Mouse (Mus musculus): ENCODE measurements at regions not wholly inside any gene's neighbourhood (a gene's known extent, or its start where the extent isn't known, plus 50 kb on each side); places are given as distances from the start of the nearest gene placed in this dataset.

DNA sequence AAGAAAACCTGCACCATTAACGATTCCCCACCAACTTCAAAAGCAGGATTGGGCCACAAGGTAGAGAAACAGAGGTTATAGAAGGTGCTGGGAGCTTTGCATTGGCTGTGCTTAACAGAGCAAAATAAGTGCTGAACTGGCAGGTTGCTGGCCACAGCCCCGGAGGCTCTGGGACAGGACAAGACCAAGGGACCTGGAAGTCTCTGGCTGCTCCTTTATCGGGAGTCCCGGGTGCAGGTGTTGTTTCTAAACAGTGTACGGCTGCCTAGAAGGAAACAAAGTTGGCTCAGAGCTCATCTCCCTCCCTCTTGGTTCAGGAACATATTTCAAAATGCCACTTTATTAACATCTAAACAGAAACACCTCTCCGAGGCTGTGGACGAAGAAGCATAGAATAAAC lies 2250.0 kb upstream of the Gm7489 start:
- H3K4me2 ChIP-seq (ENCODE audit: low read depth), result no peak overlapping the region
- H3K4me1 ChIP-seq (ENCODE audit: control insufficient read depth, insufficient read depth, low read length), result no peaks in the 10 kb centered on the region
- no peak for ATAC-seq (ENCODE audit: insufficient read depth, low FRiP score, low TSS enrichment)
- no peak overlapping the region for H3K27ac ChIP-seq (ENCODE audit: low read depth, low read length)
- no peak overlapping the region for H3K9ac ChIP-seq (ENCODE audit: low read length)
- WGBS, result 54% methylated on average over 7 of the region's 7 CpGs
- no peaks in the 10 kb centered on the region for H3K36me3 ChIP-seq (ENCODE audit: control insufficient read depth, insufficient read depth, low read length)
- no peaks in the 10 kb centered on the region for H3K9me3 ChIP-seq (ENCODE audit: control insufficient read depth, low read length)
- H3K4me3 ChIP-seq (ENCODE audit: low read depth, low read length), result no peak overlapping the region
- H3K27me3 ChIP-seq (ENCODE audit: control insufficient read depth, insufficient read depth, low read length), result no peaks in the 10 kb centered on the region
- no peak for DNase-seq (ENCODE audit: low spot score)

GRCm38 (mm10) chr15:51635129-51635920 lies 2249.4 kb upstream of the Gm7489 start:
- Histone ChIP-seq H3K36me3 (ENCODE audit: control insufficient read depth, insufficient read depth, low read length) (no peaks in the 10 kb centered on the region), H3K27ac (ENCODE audit: low read depth, low read length) (no peak overlapping the region), H3K9me3 (ENCODE audit: control insufficient read depth, low read length) (no peaks in the 10 kb centered on the region), H3K4me3 (ENCODE audit: low read depth, low read length) (no peak overlapping the region), H3K9ac (ENCODE audit: low read length) (no peak overlapping the region), H3K4me1 (ENCODE audit: control insufficient read depth, insufficient read depth, low read length) (no peaks in the 10 kb centered on the region), H3K4me2 (ENCODE audit: low read depth) (no peak overlapping the region), H3K27me3 (ENCODE audit: control insufficient read depth, insufficient read depth, low read length) (no peaks in the 10 kb centered on the region)
- ATAC-seq (ENCODE audit: insufficient read depth, low FRiP score, low TSS enrichment) (no peak), DNase-seq (ENCODE audit: low spot score) (peak; percentile 19)
- WGBS, result 52% methylated on average over 21 of the region's 21 CpGs

- Histone ChIP-seq H3K4me3 (ENCODE audit: low read depth, low read length) (no peak overlapping the region), H3K27me3 (ENCODE audit: control insufficient read depth, insufficient read depth, low read length) (no peaks in the 10 kb centered on the region), H3K27ac (ENCODE audit: low read depth, low read length) (no peak overlapping the region), H3K4me1 (ENCODE audit: control insufficient read depth, insufficient read depth, low read length) (no peaks in the 10 kb centered on the region), H3K9ac (ENCODE audit: low read length) (no peak overlapping the region), H3K36me3 (ENCODE audit: control insufficient read depth, insufficient read depth, low read length) (no peaks in the 10 kb centered on the region), H3K4me2 (ENCODE audit: low read depth) (no peak overlapping the region), H3K9me3 (ENCODE audit: control insufficient read depth, low read length) (no peaks in the 10 kb centered on the region)
- ATAC-seq (ENCODE audit: insufficient read depth, low FRiP score, low TSS enrichment) (no peak), DNase-seq (ENCODE audit: low spot score) (no peak)
- WGBS, result 98% methylated on average over 1 of the region's 1 CpGs
These were observed 2247.1 kb upstream of the Gm7489 start for GRCm38 (mm10) chr15:51637570-51637969.

- no peaks in the 10 kb centered on the region for H3K36me3 ChIP-seq (ENCODE audit: control insufficient read depth, insufficient read depth, low read length)
- no peak overlapping the region for H3K4me2 ChIP-seq (ENCODE audit: low read depth)
- H3K4me3 ChIP-seq (ENCODE audit: low read depth, low read length), result no peak overlapping the region
- no peaks in the 10 kb centered on the region for H3K4me1 ChIP-seq (ENCODE audit: control insufficient read depth, insufficient read depth, low read length)
- no peak overlapping the region for H3K27ac ChIP-seq (ENCODE audit: low read depth, low read length)
- no peaks in the 10 kb centered on the region for H3K9me3 ChIP-seq (ENCODE audit: control insufficient read depth, low read length)
- no peak overlapping the region for H3K9ac ChIP-seq (ENCODE audit: low read length)
- whole genome bisulfite sequencing, result 88% methylated on average over 6 of the region's 6 CpGs
- DNase-seq (ENCODE audit: low spot score) (no peak), ATAC-seq (ENCODE audit: insufficient read depth, low FRiP score, low TSS enrichment) (no peak)
- no peaks in the 10 kb centered on the region for H3K27me3 ChIP-seq (ENCODE audit: control insufficient read depth, insufficient read depth, low read length)
These were observed 2240.9 kb upstream of the Gm7489 start for GRCm38 (mm10) chr15:51643772-51644311.

- no peak overlapping the region for H3K4me2 ChIP-seq (ENCODE audit: low read depth)
- ATAC-seq (ENCODE audit: insufficient read depth, low FRiP score, low TSS enrichment) (no peak), DNase-seq (ENCODE audit: low spot score) (no peak)
- H3K27ac ChIP-seq (ENCODE audit: low read depth, low read length), result no peak overlapping the region
- WGBS, result 74% methylated on average over 2 of the region's 2 CpGs
- H3K9me3 ChIP-seq (ENCODE audit: control insufficient read depth, low read length), result no peaks in the 10 kb centered on the region
- no peaks in the 10 kb centered on the region for H3K4me1 ChIP-seq (ENCODE audit: control insufficient read depth, insufficient read depth, low read length)
- no peak overlapping the region for H3K9ac ChIP-seq (ENCODE audit: low read length)
- no peaks in the 10 kb centered on the region for H3K27me3 ChIP-seq (ENCODE audit: control insufficient read depth, insufficient read depth, low read length)
- no peaks in the 10 kb centered on the region for H3K36me3 ChIP-seq (ENCODE audit: control insufficient read depth, insufficient read depth, low read length)
- H3K4me3 ChIP-seq (ENCODE audit: low read depth, low read length), result no peak overlapping the region
These were observed 2238.4 kb upstream of the Gm7489 start for GRCm38 (mm10) chr15:51646304-51646703.

DNA sequence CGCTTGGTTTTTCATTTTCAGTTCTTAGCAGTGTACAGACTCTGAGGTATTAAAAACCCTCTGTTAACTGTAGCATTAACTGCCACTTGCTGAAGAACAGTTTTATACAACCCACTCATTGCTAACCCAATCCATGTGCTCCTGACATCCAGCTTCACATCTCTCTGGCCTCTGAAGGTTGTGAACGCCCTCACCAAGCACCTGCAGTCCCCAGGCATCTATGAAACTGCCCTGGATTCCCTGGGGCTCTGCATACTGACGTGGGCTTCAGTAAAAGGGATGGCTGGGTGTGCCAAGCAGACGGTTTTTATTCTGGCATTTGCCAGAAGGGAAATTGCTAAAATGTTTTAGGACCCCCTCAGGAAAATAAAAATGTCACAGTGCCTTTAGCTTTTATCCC lies 2232.2 kb upstream of the Gm7489 start:
- Histone ChIP-seq H3K9me3 (ENCODE audit: control insufficient read depth, low read length) (no peaks in the 10 kb centered on the region), H3K27me3 (ENCODE audit: control insufficient read depth, insufficient read depth, low read length) (no peaks in the 10 kb centered on the region), H3K4me2 (ENCODE audit: low read depth) (no peak overlapping the region), H3K27ac (ENCODE audit: low read depth, low read length) (no peak overlapping the region), H3K4me1 (ENCODE audit: control insufficient read depth, insufficient read depth, low read length) (no peaks in the 10 kb centered on the region), H3K36me3 (ENCODE audit: control insufficient read depth, insufficient read depth, low read length) (no peaks in the 10 kb centered on the region), H3K9ac (ENCODE audit: low read length) (no peak overlapping the region), H3K4me3 (ENCODE audit: low read depth, low read length) (no peak overlapping the region)
- 68% methylated on average over 4 of the region's 4 CpGs for WGBS
- ATAC-seq (ENCODE audit: insufficient read depth, low FRiP score, low TSS enrichment) (no peak), DNase-seq (ENCODE audit: low spot score) (no peak)

- no peak overlapping the region for H3K4me3 ChIP-seq (ENCODE audit: low read depth, low read length)
- no peak overlapping the region for H3K4me2 ChIP-seq (ENCODE audit: low read depth)
- DNase-seq (ENCODE audit: low spot score), result no peak
- 91% methylated on average over 1 of the region's 1 CpGs for WGBS
- no peaks in the 10 kb centered on the region for H3K27me3 ChIP-seq (ENCODE audit: control insufficient read depth, insufficient read depth, low read length)
- no peaks in the 10 kb centered on the region for H3K9me3 ChIP-seq (ENCODE audit: control insufficient read depth, low read length)
- H3K4me1 ChIP-seq (ENCODE audit: control insufficient read depth, insufficient read depth, low read length), result no peaks in the 10 kb centered on the region
- H3K36me3 ChIP-seq (ENCODE audit: control insufficient read depth, insufficient read depth, low read length), result no peaks in the 10 kb centered on the region
- H3K9ac ChIP-seq (ENCODE audit: low read length), result no peak overlapping the region
- H3K27ac ChIP-seq (ENCODE audit: low read depth, low read length), result no peak overlapping the region
- ATAC-seq (ENCODE audit: insufficient read depth, low FRiP score, low TSS enrichment), result no peak
These were observed 2227.1 kb upstream of the Gm7489 start for GRCm38 (mm10) chr15:51657621-51658020.

DNA sequence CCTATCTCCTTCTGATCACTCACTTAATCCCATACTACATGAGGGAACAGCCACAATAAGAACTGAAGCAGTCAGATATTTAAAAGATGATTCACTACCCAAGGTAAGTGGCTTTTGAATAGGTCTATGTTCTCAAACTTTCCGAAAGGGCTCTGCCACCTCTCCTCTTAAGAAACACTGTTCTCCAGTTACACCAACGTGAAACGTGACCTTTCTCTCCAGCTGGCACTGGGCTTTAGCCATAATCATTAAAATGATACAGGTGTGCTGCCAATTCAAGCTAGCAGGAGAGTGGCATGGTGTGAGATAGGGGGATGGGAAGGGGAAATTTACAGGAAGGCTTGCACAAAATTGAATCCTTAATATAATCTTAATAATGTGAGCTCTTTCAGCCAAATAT lies 2216.4 kb upstream of the Gm7489 start:
- no peak for DNase-seq (ENCODE audit: low spot score)
- Histone ChIP-seq H3K36me3 (ENCODE audit: control insufficient read depth, insufficient read depth, low read length) (no peaks in the 10 kb centered on the region), H3K4me3 (ENCODE audit: low read depth, low read length) (no peak overlapping the region), H3K27me3 (ENCODE audit: control insufficient read depth, insufficient read depth, low read length) (no peaks in the 10 kb centered on the region), H3K9me3 (ENCODE audit: control insufficient read depth, low read length) (no peaks in the 10 kb centered on the region), H3K4me1 (ENCODE audit: control insufficient read depth, insufficient read depth, low read length) (no peaks in the 10 kb centered on the region), H3K27ac (ENCODE audit: low read depth, low read length) (no peak overlapping the region), H3K4me2 (ENCODE audit: low read depth) (no peak overlapping the region), H3K9ac (ENCODE audit: low read length) (no peak overlapping the region)
- ATAC-seq (ENCODE audit: insufficient read depth, low FRiP score, low TSS enrichment), result no peak
- 65% methylated on average over 3 of the region's 3 CpGs for WGBS

GRCm38 (mm10) chr15:51671667-51672372 lies 2212.9 kb upstream of the Gm7489 start:
- no peak overlapping the region for H3K27ac ChIP-seq (ENCODE audit: low read depth, low read length)
- ATAC-seq (ENCODE audit: insufficient read depth, low FRiP score, low TSS enrichment) (no peak), DNase-seq (ENCODE audit: low spot score) (no peak)
- no peaks in the 10 kb centered on the region for H3K36me3 ChIP-seq (ENCODE audit: control insufficient read depth, insufficient read depth, low read length)
- H3K9me3 ChIP-seq (ENCODE audit: control insufficient read depth, low read length), result no peaks in the 10 kb centered on the region
- 89% methylated on average over 18 of the region's 18 CpGs for WGBS
- H3K4me3 ChIP-seq (ENCODE audit: low read depth, low read length), result no peak overlapping the region
- no peaks in the 10 kb centered on the region for H3K27me3 ChIP-seq (ENCODE audit: control insufficient read depth, insufficient read depth, low read length)
- H3K4me1 ChIP-seq (ENCODE audit: control insufficient read depth, insufficient read depth, low read length), result no peaks in the 10 kb centered on the region
- H3K4me2 ChIP-seq (ENCODE audit: low read depth), result no peak overlapping the region
- H3K9ac ChIP-seq (ENCODE audit: low read length), result no peak overlapping the region

Data from neural tube, embryonic 11.5 days (tissue).